Mouse (Mus musculus) lung, adult 2 months (tissue): ENCODE measurements around the gene 1700017B05Rik.

ENCODE experiments used
- CTCF ChIP-seq: fragments of 200-500 bp; IDR thresholded peaks from 2 replicates; pipeline ENCODE4 v1.5.1; 2011; ENCODE audit warnings: mild to moderate bottlenecking, low read length, control low read depth; ENCODE audit not compliant: insufficient read depth
- POLR2A ChIP-seq: fragments of 200-500 bp; IDR thresholded peaks from 2 replicates; pipeline ENCODE4 v1.6.1; 2011; ENCODE audit warnings: low read depth, mild to moderate bottlenecking, control low read depth, low read length, borderline replicate concordance; ENCODE audit errors: extremely low read depth

GRCm38 (mm10) chr9:57247201-57247671 lies 15.2 kb downstream of the 1700017B05Rik start:
- TF ChIP-seq CTCF (no peak), POLR2A (no peak)
